Mouse (Mus musculus): ENCODE results near the gene Tesmin.

- TF ChIP-seq CTCF (IDR thresholded peaks at IDR 0.05; ENCODE audit: borderline replicate concordance, insufficient read depth, low read depth, low read length) (no peak), POLR2A (IDR thresholded peaks at IDR 0.05; ENCODE audit: borderline replicate concordance, insufficient read depth, low read length) (no peak)
Observed at GRCm38 (mm10) chr19:3374028-3374427, 14.6 kb upstream of the Tesmin start.
